In genomic region chr16:81656550-81656949, GRCm38 (mm10) we compare ENCODE assay signal across 18 mouse cellular contexts.
"Had no signal": no experiment of that assay in that cellular context is flagged by ENCODE, and none has a peak within 500 bp of the region (broad histone marks: within the 10 kb centered on the region; RNA-seq: fewer than 3 reads in every experiment).

No protein-coding gene starts in this region.

- H3K27me3 ChIP-seq: midbrain, embryonic 12.5 days; neural tube, embryonic 13.5 days; neural tube, embryonic 15.5 days had no signal

- H3K4me1 ChIP-seq: midbrain, embryonic 10.5 days; midbrain, embryonic 12.5 days; neural tube, embryonic 13.5 days; neural tube, embryonic 15.5 days had no signal

- H3K9ac ChIP-seq: lung, embryonic 14.5 days; midbrain, embryonic 12.5 days; neural tube, embryonic 13.5 days; neural tube, embryonic 15.5 days had no signal

- H3K36me3 ChIP-seq: midbrain, embryonic 10.5 days; midbrain, embryonic 12.5 days; neural tube, embryonic 13.5 days; neural tube, embryonic 15.5 days had no signal

- ATAC-seq: midbrain, embryonic 16.5 days had no signal

- H3K4me3 ChIP-seq: midbrain, embryonic 10.5 days; midbrain, embryonic 12.5 days; myocyte; neural tube, embryonic 13.5 days; neural tube, embryonic 15.5 days had no signal

- DNase-seq: lung, embryonic 14.5 days; lung, postnatal 10 days; lung, postnatal 4 days; midbrain, embryonic 14.5 days; retina, postnatal 1 day; right cerebral cortex, adult 18-20 months; right cerebral cortex, postnatal 25 days; right cerebral cortex, postnatal 4 days; spleen, adult 18-20 months; thymus, adult 18-20 months; thymus, postnatal 14 days; thymus, postnatal 36 days had no signal

- H3K9me3 ChIP-seq: midbrain, embryonic 10.5 days; midbrain, embryonic 12.5 days; neural tube, embryonic 13.5 days; neural tube, embryonic 15.5 days had no signal

- H3K27ac ChIP-seq: midbrain, embryonic 10.5 days; midbrain, embryonic 12.5 days; neural tube, embryonic 13.5 days; neural tube, embryonic 15.5 days had no signal

- H3K4me2 ChIP-seq: lung, embryonic 14.5 days; midbrain, embryonic 12.5 days; neural tube, embryonic 13.5 days; neural tube, embryonic 15.5 days had no signal
